Mouse (Mus musculus) liver, adult 2 months (tissue): ENCODE data around the gene Tagap. TPM values are rescaled to one million over a fixed set of nuclear protein-coding genes. Genes with fewer than 3 reads are reported as not detected.
A peak's percentile ranks its signal among the peaks of the same experiment; 100 is the strongest.

ENCODE experiments used
- DNase-seq: peaks from one replicate; pipeline ENCODE4 v3.0.0-alpha.2; 2011; ENCODE audit warnings: low read depth, low spot score; ENCODE audit errors: extremely low read depth
- H3K27ac ChIP-seq: fragments of 200-500 bp; replicated peaks from 2 replicates; pipeline ENCODE4 v1.5.1; 2012; ENCODE audit warnings: low read depth, mild to moderate bottlenecking, control low read depth, inconsistent platforms, low read length; ENCODE audit not compliant: insufficient read depth
- H3K27me3 ChIP-seq: fragments of 200-500 bp; 2 replicates; pipeline ENCODE4 v1.6.1; 2012; ENCODE audit warnings: mild to moderate bottlenecking, moderate library complexity, low read length, inconsistent platforms; ENCODE audit not compliant: control insufficient read depth, insufficient read depth
- H3K36me3 ChIP-seq: fragments of 200-500 bp; 2 replicates; pipeline ENCODE4 v1.6.1; 2012; ENCODE audit warnings: low read length, inconsistent platforms; ENCODE audit not compliant: control insufficient read depth, insufficient read depth
- H3K4me1 ChIP-seq: fragments of 200-500 bp; 2 replicates; pipeline ENCODE4 v1.6.1; 2011; ENCODE audit warnings: low read length; ENCODE audit not compliant: control insufficient read depth, insufficient read depth
- H3K4me3 ChIP-seq: fragments of 200-500 bp; 2 replicates; pipeline ENCODE4 v1.5.1; 2011; ENCODE audit warnings: low read depth, mild to moderate bottlenecking, control low read depth, low read length, moderate library complexity; ENCODE audit not compliant: insufficient read depth
- H3K79me2 ChIP-seq: fragments of 200-500 bp; 2 replicates; pipeline ENCODE4 v1.6.1; 2012; ENCODE audit warnings: inconsistent platforms, mild to moderate bottlenecking, low read length, moderate library complexity; ENCODE audit not compliant: control insufficient read depth, insufficient read depth
- H3K9ac ChIP-seq: fragments of 200-500 bp; 2 replicates; pipeline ENCODE4 v1.6.1; 2012; ENCODE audit warnings: low read depth, mild to moderate bottlenecking, control low read depth, inconsistent platforms, low read length
- CTCF ChIP-seq: fragments of 200-500 bp; IDR thresholded peaks from 2 replicates; pipeline ENCODE4 v1.5.1; 2011; ENCODE audit warnings: low read depth, low read length, control low read depth
- POLR2A ChIP-seq: fragments of 200-500 bp; IDR thresholded peaks from 2 replicates; pipeline ENCODE4 v1.6.1; 2011; ENCODE audit warnings: low read length, control low read depth; ENCODE audit not compliant: insufficient read depth; ENCODE audit errors: extremely low read depth
- WGBS: fragments of 180-500 bp; shearing (Covaris S2); methylation state at CpG from one replicate; pipeline ENCODE4 v1.1.7; 2018; 5-methylcytosine and 5-hydroxymethylcytosine counted together
- polyA plus RNA-seq: library from polyadenylated mRNA; depleted of rRNA; stranded (reverse); fragments of >200 nt; gene quantifications from 2 replicates; pipeline ENCODE4 v1.2.3, GENCODE M21; 2012
- total RNA-seq: library from RNA; depleted of rRNA; stranded (reverse); fragments of >200 nt; gene quantifications from 2 replicates; pipeline ENCODE4 v1.2.3, GENCODE M21; 2014

Gene Tagap
- total and polyA plus RNA-seq, 2 experiments, result 0.28 to 0.51 TPM

DNA sequence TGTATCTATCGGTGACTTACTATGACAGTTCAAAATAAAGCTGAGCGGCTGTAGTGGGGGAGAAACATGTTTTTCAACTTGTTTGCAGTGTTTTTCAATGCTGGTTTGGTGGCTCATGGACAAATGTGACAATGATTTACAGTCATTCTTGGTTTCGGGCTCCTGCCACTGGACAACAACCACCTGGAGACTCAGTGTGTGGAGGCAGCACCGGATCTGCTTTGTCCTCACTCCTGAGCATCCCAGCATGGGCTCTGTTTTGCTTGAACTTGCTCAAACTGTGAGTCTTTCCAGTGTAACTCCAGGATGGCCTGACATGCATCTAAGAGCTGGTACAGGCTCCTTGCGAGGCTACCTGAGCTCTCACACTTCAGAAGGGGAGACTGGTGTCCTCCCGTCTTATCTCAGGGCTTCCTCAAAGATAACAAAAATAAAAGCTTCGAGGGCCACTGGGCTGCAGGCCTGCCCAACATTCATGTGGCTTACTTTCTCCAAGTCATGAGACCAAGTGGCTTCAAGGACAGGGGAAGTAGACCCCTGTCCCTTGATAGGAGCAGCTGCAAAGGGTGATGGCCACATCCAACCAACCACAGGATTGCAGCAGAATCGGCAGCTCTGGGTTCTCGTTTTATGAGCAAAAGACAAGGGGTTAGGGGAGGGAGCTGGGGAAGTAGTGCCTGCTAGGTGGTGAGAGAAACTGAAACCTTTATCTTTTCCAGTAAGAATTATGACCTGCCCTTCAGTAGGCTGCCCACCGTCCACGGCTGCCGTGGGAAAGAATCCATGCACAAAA lies 8.8 kb upstream of the Tagap start:
- Histone ChIP-seq H3K79me2 (no peaks in the 10 kb centered on the region), H3K4me3 (no peak overlapping the region), H3K27me3 (no peaks in the 10 kb centered on the region), H3K27ac (no peak overlapping the region), H3K36me3 (no peaks in the 10 kb centered on the region), H3K9ac (no peak overlapping the region), H3K4me1 (no peaks in the 10 kb centered on the region)
- no peak for TF ChIP-seq POLR2A
- no peak for TF ChIP-seq CTCF
- no peak for DNase-seq
- WGBS, result 72% methylated on average over 12 of the region's 12 CpGs

GRCm38 (mm10) chr17:7918355-7918754 lies 7.4 kb upstream of the Tagap start:
- peaks cover 2% of the 10 kb centered on the region; the same call in 1 of the 2 replicates for H3K4me1 ChIP-seq
- no peak overlapping the region for H3K27ac ChIP-seq
- H3K79me2 ChIP-seq, result no peaks in the 10 kb centered on the region
- H3K4me3 ChIP-seq, result no peak overlapping the region
- 96% methylated on average over 2 of the region's 2 CpGs for WGBS
- no peak overlapping the region for H3K9ac ChIP-seq
- no peaks in the 10 kb centered on the region for H3K36me3 ChIP-seq
- TF ChIP-seq POLR2A (no peak), CTCF (no peak)
- no peaks in the 10 kb centered on the region for H3K27me3 ChIP-seq
- DNase-seq, result no peak

- TF ChIP-seq CTCF, result no peak
- no peak for TF ChIP-seq POLR2A
- 75% methylated on average over 2 of the region's 2 CpGs for WGBS
- no peaks in the 10 kb centered on the region for H3K79me2 ChIP-seq
- no peak for DNase-seq
- no peaks in the 10 kb centered on the region for H3K36me3 ChIP-seq
- peaks cover 2% of the 10 kb centered on the region; the same call in 1 of the 2 replicates for H3K4me1 ChIP-seq
- H3K9ac ChIP-seq, result no peak overlapping the region
- no peak overlapping the region for H3K27ac ChIP-seq
- no peaks in the 10 kb centered on the region for H3K27me3 ChIP-seq
- no peak overlapping the region for H3K4me3 ChIP-seq
Measured at GRCm38 (mm10) chr17:7919209-7919608, 6.6 kb upstream of the Tagap start.

DNA sequence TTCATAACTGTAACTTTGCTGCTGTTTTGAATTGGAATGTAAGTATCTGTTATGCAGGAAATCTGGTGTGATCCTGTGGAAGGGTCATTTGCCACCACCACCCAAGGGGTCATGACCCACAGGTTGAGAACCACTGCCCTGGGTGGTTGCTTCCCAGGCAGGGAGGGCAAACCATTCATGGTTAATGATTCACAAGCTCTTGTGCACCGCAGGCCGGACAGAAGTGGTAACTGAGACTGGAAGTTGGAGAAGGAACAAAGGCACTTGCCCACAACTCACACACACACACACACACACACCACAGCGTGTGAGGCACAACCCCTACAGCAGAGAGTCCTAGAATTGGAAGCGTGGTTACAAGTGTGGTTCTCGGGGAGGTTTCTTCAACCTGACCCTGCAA lies 3.2 kb upstream of the Tagap start:
- H3K4me1 ChIP-seq, result peaks cover 2% of the 10 kb centered on the region; the same call in 1 of the 2 replicates
- no peaks in the 10 kb centered on the region for H3K79me2 ChIP-seq
- no peak overlapping the region for H3K27ac ChIP-seq
- 23% methylated on average over 5 of the region's 5 CpGs for WGBS
- H3K9ac ChIP-seq, result no peak overlapping the region
- no peak for TF ChIP-seq POLR2A
- no peak for TF ChIP-seq CTCF
- H3K4me3 ChIP-seq, result no peak overlapping the region
- peak; percentile 84 for DNase-seq
- no peaks in the 10 kb centered on the region for H3K36me3 ChIP-seq
- H3K27me3 ChIP-seq, result no peaks in the 10 kb centered on the region

- H3K4me1 ChIP-seq, result peaks cover 2% of the 10 kb centered on the region; the same call in 1 of the 2 replicates
- no peaks in the 10 kb centered on the region for H3K79me2 ChIP-seq
- TF ChIP-seq POLR2A (no peak), CTCF (no peak)
- H3K4me3 ChIP-seq, result no peak overlapping the region
- no peaks in the 10 kb centered on the region for H3K36me3 ChIP-seq
- no peak for DNase-seq
- H3K27ac ChIP-seq, result no peak overlapping the region
- H3K9ac ChIP-seq, result no peak overlapping the region
- H3K27me3 ChIP-seq, result no peaks in the 10 kb centered on the region
- 95% methylated on average over 13 of the region's 13 CpGs for WGBS
Measured at GRCm38 (mm10) chr17:7924185-7924725, 1.5 kb upstream of the Tagap start.
